Mouse (Mus musculus) heart, adult 2 months (tissue): Measurements from ENCODE around the gene Rarres2. TPM values are rescaled to one million over a fixed set of nuclear protein-coding genes. Genes with fewer than 3 reads are reported as not detected.
A peak's percentile ranks its signal among the peaks of the same experiment; 100 is the strongest.

Source experiments
- DNase-seq, 2 experiments: peaks; one replicate each; pipeline ENCODE4 v3.0.0; 2021
- H3K27ac ChIP-seq: fragments of 200-600 bp; 2 replicates; pipeline ENCODE4 v1.8.1; 2022
- H3K27me3 ChIP-seq: fragments of 200-500 bp; 2 replicates; pipeline ENCODE4 v1.6.1; 2012; ENCODE audit warnings: mild to moderate bottlenecking, low read length, inconsistent platforms, mixed read lengths; ENCODE audit not compliant: control insufficient read depth, insufficient read depth
- H3K36me3 ChIP-seq: fragments of 200-500 bp; 2 replicates; pipeline ENCODE4 v1.6.1; 2012; ENCODE audit warnings: low read length, inconsistent platforms; ENCODE audit not compliant: control insufficient read depth, insufficient read depth
- H3K4me1 ChIP-seq: fragments of 200-500 bp; 2 replicates; pipeline ENCODE4 v1.6.1; 2011; ENCODE audit warnings: low read length; ENCODE audit not compliant: control insufficient read depth, insufficient read depth
- H3K4me3 ChIP-seq: fragments of 200-600 bp; 2 replicates; pipeline ENCODE4 v1.8.1; 2022
- H3K79me2 ChIP-seq: fragments of 200-500 bp; replicated peaks from 2 replicates; pipeline ENCODE4 v1.6.1; 2012; ENCODE audit warnings: mild to moderate bottlenecking, inconsistent platforms, low read length, moderate library complexity, mixed read lengths; ENCODE audit not compliant: control insufficient read depth, insufficient read depth
- H3K9ac ChIP-seq: fragments of 200-500 bp; 2 replicates; pipeline ENCODE4 v1.6.1; 2012; ENCODE audit warnings: low read depth, mild to moderate bottlenecking, control low read depth, inconsistent platforms, low read length, mixed read lengths
- CTCF ChIP-seq: fragments of 200-600 bp; IDR thresholded peaks from 2 replicates; pipeline ENCODE4 v1.8.1; 2022; ENCODE audit warnings: antibody characterized with exemption, mild to moderate bottlenecking, moderate library complexity
- EP300 ChIP-seq: fragments of 200-500 bp; IDR thresholded peaks from 2 replicates; pipeline ENCODE4 v1.6.1; 2011; ENCODE audit warnings: low read depth, low read length, control low read depth; ENCODE audit not compliant: insufficient read depth
- POLR2A ChIP-seq: fragments of 200-500 bp; IDR thresholded peaks from 2 replicates; pipeline ENCODE4 v1.6.1; 2011; ENCODE audit warnings: mild to moderate bottlenecking, low read depth, low read length, control low read depth; ENCODE audit not compliant: insufficient read depth
- WGBS: fragments of 180-500 bp; shearing (Covaris S2); methylation state at CpG from one replicate; pipeline ENCODE4 v1.1.7; 2018; 5-methylcytosine and 5-hydroxymethylcytosine counted together
- intact Hi-C: fragments of 180-260 bp; cut with DNase I; formaldehyde crosslinking; loops from one replicate; pipeline ENCODE4 v1.15.1; 2025
- polyA plus RNA-seq: library from polyadenylated mRNA; depleted of rRNA; stranded (reverse); fragments of >200 nt; gene quantifications from 2 replicates; pipeline ENCODE4 v1.2.3, GENCODE M21; 2012
- total RNA-seq, 2 experiments: library from RNA; stranded (reverse); gene quantifications; 2 replicates each; pipeline ENCODE4 v1.2.3; 2021

Rarres2 gene
- total and polyA plus RNA-seq, 3 experiments: 70.9 to 99.3 (median 82.4) TPM

- no peaks in the 10 kb centered on the region for H3K27me3 ChIP-seq
- peaks cover 22% of the 10 kb centered on the region for H3K4me1 ChIP-seq
- TF ChIP-seq EP300: peak; percentile 54; the same call in 1 of the 2 replicates
- TF ChIP-seq POLR2A: no peak
- no peak for TF ChIP-seq CTCF
- H3K79me2 ChIP-seq: no peaks in the 10 kb centered on the region
- no peak overlapping the region for H3K9ac ChIP-seq
- DNase-seq: peak; percentile 78 to 86
- peak overlapping the region; percentile 51 for H3K27ac ChIP-seq
- intact Hi-C loops: no loop called here
- H3K36me3 ChIP-seq: no peaks in the 10 kb centered on the region
- H3K4me3 ChIP-seq: no peak overlapping the region
- WGBS: 3% methylated on average over 5 of the region's 5 CpGs
Observed at GRCm38 (mm10) chr6:48566312-48566711, 6.3 kb downstream of the Rarres2 start.

GRCm38 (mm10) chr6:48565693-48566310 is 6.8 kb downstream of the Rarres2 start:
- peaks cover 22% of the 10 kb centered on the region for H3K4me1 ChIP-seq
- 71% methylated on average over 4 of the region's 4 CpGs for WGBS
- H3K27ac ChIP-seq: peak overlapping the region; percentile 4; the same call in 1 of the 2 replicates
- intact Hi-C loops: no loop called here
- no peak for TF ChIP-seq CTCF
- TF ChIP-seq POLR2A: no peak
- no peak for TF ChIP-seq EP300
- H3K9ac ChIP-seq: no peak overlapping the region
- no peaks in the 10 kb centered on the region for H3K79me2 ChIP-seq
- H3K4me3 ChIP-seq: no peak overlapping the region
- DNase-seq: no peak
- H3K27me3 ChIP-seq: no peaks in the 10 kb centered on the region
- H3K36me3 ChIP-seq: no peaks in the 10 kb centered on the region

GRCm38 (mm10) chr6:48555956-48556355 is 16.6 kb downstream of the Rarres2 start:
- Histone ChIP-seq H3K27me3 (no peaks in the 10 kb centered on the region), H3K79me2 (no peaks in the 10 kb centered on the region), H3K36me3 (no peaks in the 10 kb centered on the region), H3K4me3 (no peak overlapping the region), H3K4me1 (peaks cover 6% of the 10 kb centered on the region), H3K27ac (no peak overlapping the region; the same call in 1 of the 2 replicates), H3K9ac (no peak overlapping the region)
- 88% methylated on average over 3 of the region's 3 CpGs for WGBS
- intact Hi-C loops: no loop called here
- no peak for TF ChIP-seq POLR2A
- TF ChIP-seq CTCF: no peak
- TF ChIP-seq EP300: no peak
- DNase-seq: no peak

GRCm38 (mm10) chr6:48555104-48555890 is 17.3 kb downstream of the Rarres2 start:
- Histone ChIP-seq H3K4me3 (peak overlapping the region; percentile 59), H3K4me1 (peaks cover 6% of the 10 kb centered on the region), H3K27me3 (no peaks in the 10 kb centered on the region), H3K9ac (peak overlapping the region; percentile 89), H3K79me2 (no peaks in the 10 kb centered on the region), H3K27ac (peak overlapping the region; percentile 99), H3K36me3 (no peaks in the 10 kb centered on the region)
- 28% methylated on average over 13 of the region's 14 CpGs for WGBS
- peak; percentile 44 to 73 for DNase-seq
- TF ChIP-seq CTCF (no peak), EP300 (no peak), POLR2A (peak; percentile 27)
- intact Hi-C loops: no loop called here

GRCm38 (mm10) chr6:48554280-48555103 is 18.1 kb downstream of the Rarres2 start, which contains the start of gene Lrrc61:
TSS of gene Lrrc61 (plus strand) at chr6:48554796.
- Histone ChIP-seq H3K4me1 (peaks cover 6% of the 10 kb centered on the region), H3K9ac (peak within 1 kb of the TSS; percentile 89), H3K4me3 (peak within 1 kb of the TSS; percentile 59), H3K27me3 (no peaks in the 10 kb centered on the region), H3K79me2 (no peaks in the 10 kb centered on the region), H3K36me3 (no peaks in the 10 kb centered on the region), H3K27ac (peak within 1 kb of the TSS; percentile 99)
- peak; percentile 97 to 98 for DNase-seq
- peak; percentile 99 for TF ChIP-seq POLR2A
- TF ChIP-seq EP300: peak; percentile 90
- no peak; the same call in 1 of the 2 replicates for TF ChIP-seq CTCF
- WGBS: under 1% methylated on average over 39 of the region's 39 CpGs
- intact Hi-C loops: loop anchor here (5.0 kb wide), 1 partner anchor 107 kb away; the partner anchor contains the start of genes Sspo and Zfp467
